Mouse (Mus musculus) adipose tissue, adult 10 weeks (tissue): ENCODE measurements around the gene Arhgef7. TPM values are rescaled to one million over a fixed set of nuclear protein-coding genes. Genes with fewer than 3 reads are reported as not detected.

Source experiments
- polyA plus RNA-seq: library from polyadenylated mRNA; stranded (reverse); fragments of 350-450 nt; fragmentation: Illumina TruSeq; extraction: RNeasy Lipid Tissue Mini Kit (QIAGEN cat#74804); gene quantifications from one replicate; pipeline ENCODE4 v1.2.3, GENCODE M21; 2014; ENCODE audit warnings: low read depth, low replicate concordance

Arhgef7 gene
- 26.5 TPM for polyA plus RNA-seq

DNA sequence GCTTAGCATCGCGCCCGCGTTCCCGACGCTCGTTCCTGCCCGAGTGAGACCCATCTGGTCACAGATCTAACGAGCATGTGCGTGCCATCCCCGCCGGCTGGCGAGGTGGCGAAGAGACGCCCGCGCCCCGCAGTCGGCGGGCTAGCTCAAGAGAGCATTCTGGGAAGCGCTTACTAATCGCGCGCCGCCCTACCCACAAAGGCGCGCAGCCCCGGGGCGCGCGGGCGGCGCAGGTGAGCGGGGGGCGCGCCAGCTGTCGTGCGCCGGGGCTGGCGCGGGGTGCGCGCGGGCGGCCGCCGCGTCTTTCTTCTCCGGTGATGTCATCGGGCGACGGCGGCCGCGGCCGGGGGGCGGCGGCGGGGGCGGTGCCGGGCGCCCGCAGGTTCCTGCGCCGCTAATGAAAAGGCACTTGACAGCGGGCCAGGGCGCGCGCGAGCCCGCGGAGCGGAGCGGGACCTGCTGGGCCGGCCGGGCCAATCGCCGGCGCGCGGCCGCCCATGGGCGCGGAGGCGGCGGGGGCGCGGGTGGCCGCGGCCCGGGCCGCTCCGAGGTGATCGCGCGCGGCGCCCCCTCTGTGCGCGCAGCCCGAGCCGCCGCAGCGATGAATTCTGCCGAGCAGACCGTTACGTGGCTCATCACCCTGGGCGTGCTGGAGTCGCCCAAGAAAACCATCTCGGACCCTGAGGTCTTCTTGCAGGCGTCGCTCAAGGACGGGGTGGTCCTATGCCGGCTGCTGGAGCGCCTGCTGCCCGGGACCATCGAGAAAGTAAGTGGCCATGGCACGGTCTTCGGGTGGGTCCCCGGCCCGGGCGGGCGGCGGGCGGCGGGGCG, at the start of gene Arhgef7:
TSS of gene Arhgef7 (plus strand) at position 71 of the 831 bp plus-strand sequence.

DNA sequence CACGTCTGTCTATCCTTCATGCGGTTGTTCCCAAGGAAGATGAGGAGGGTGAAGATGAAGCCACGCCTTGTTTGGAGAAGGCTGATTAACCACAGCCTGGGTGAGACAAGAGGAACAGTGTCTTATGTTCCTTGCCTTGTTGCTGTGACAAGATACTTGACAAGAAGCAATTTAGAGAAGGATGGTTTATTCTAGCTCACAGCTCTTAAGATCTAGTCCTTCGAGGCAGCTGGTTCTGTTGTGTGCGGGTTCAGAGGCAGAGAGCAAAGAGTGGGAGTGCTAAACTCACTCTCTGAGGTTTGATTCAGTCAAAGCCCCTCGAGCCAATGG, 26.5 kb upstream of the Arhgef7 start, which contains the start of gene 1700016D06Rik:
TSS of gene 1700016D06Rik (minus strand) at position 31 of the 330 bp plus-strand sequence.

DNA sequence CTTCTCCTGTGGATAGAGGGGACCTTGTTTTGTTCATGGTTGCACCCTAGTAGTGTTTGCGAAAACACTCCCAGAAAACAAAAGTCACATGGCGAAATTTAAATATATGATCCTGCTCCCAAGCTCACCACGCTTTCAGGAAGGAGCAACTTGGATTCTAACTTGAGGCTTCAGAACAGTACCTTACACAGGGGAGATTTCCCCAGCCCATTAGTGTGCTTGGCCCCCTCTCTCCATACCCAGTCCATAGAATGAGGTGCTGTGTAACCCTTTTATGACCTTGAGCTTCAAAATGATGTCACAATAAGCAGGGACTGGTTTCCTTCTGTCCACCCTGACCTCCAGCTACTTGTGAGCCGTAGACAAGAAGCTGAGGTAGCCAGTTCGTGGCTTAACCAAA, 112.7 kb downstream of the Arhgef7 start, which contains the start of gene Tex29:
TSS of gene Tex29 (plus strand) at position 301 of the 400 bp plus-strand sequence.

Other genes with a start within 250 kb of the Arhgef7 start
- 29.8 TPM for gene Rab20, start 249.0 kb upstream of the Arhgef7 start, polyA plus RNA-seq
- gene Naxd, start 230.2 kb upstream of the Arhgef7 start, polyA plus RNA-seq = 130 TPM
- gene Cars2, start 176.9 kb upstream of the Arhgef7 start, polyA plus RNA-seq = 28.5 TPM
- 41.3 TPM for gene Ing1, start 172.2 kb upstream of the Arhgef7 start, polyA plus RNA-seq
- 40.2 TPM for gene Ankrd10, start 92.0 kb upstream of the Arhgef7 start, polyA plus RNA-seq
- gene 1700016D06Rik, start 26.7 kb upstream of the Arhgef7 start, polyA plus RNA-seq = 2.2 TPM
- 2.9 TPM for gene Tex29, start 112.8 kb downstream of the Arhgef7 start, polyA plus RNA-seq